Mouse (Mus musculus): Measurements from ENCODE around the gene Inpp4b.
A peak's percentile ranks its signal among the peaks of the same experiment; 100 is the strongest.

Inpp4b gene

DNA sequence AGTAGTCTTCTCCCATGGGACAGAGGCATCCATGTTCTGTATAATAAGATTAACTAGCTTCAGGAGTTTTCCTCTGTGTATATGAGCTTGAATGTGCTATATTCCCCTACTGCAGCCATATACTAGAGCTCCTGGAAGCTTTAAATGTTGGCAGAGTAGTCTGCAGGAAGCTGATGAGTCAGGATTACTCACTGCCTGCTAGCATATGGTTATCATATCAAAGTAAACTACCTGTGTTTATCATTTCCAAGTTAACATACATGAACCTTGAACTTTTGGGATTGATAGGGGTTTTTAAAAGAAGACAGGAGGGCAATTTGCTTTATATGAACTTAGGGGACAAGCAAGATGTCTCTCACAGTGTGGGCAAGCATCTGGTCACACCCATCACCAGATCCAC is 498.2 kb downstream of the Inpp4b start:
- no peak for DNase-seq (ENCODE audit: low spot score)

DNA sequence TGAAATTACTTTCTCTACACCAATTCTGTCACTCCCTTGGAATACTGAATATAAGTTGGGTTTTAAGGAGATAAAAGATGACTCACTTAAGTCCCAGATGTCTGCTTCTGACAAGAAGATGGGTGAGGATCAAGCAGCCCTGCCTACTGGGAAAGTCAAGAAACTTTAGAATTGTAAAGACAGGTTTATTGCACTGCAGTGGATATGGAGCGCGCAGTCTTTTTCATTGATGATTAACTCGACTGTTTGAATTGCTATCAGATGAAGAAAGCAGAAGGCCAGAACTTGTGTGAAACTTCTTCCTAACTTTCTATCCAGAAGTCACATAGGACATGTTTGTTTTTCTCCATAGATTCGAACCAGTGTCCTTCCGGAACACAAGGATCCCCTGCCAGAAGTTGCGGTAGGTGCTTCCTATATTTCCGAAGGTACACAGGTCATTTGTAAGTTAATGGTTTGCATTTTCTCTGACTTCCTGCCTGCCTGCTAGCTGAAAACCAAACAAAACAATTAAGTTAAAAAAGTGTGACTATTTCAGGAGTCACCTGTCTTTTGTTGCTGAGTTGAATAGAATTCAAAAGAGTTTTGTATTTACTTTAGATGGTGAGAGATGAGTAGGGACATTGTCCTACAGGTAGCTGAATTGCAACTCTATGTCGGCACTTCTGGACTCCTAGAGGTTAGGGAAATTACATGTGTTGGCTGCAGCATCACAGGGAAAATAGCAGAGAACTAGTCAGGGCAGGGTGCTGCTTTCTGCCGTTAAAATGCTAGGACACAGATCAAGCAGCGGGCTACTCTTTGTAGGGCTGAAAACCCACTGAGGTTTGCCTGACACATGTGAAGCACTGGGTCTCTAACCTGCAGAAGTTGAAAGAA is 502.0 kb downstream of the Inpp4b start:
- no peak for DNase-seq (ENCODE audit: low spot score)

GRCm38 (mm10) chr8:81847929-81848328 is 505.6 kb downstream of the Inpp4b start:
- DNase-seq (ENCODE audit: low spot score) = no peak

DNA sequence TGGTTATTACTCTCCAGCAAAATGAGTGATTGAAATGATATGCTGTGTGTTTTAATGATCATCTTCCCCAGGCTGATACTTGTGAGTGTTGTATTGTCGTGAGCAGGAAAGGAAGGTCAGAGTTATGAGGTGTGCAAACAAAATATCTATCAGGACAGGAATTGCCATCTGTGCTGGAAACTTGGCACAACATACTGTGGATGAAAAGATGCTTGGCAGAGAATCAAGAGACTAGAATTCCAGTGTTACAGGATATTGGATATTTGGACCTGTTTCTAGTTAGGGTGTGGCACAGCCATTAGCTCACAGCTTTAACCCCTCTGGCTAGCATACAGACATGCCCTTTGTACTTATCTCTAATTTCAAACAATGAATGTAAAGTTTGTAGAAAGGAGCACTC is 507.6 kb downstream of the Inpp4b start:
- no peak for DNase-seq (ENCODE audit: low spot score)

DNA sequence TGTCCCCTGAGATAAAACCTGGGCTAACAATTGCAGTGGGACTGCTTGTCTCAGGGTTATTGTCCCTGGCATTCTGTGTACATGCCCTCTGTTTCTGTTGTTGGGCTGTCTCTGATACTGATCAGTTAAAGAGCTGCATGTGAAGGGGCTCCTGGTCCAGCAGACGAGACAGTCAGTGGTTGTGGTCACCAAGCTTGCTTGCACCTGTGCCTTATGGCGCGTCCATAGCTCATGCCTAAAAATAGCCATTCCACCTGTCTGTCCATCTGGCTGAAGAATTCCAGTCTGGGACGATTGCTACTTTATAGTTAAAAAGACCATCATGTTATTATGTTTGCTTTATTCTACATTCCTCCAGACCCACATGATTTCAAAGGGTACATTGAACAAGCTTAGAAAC is 510.8 kb downstream of the Inpp4b start:
- DNase-seq (ENCODE audit: low spot score) = no peak

DNA sequence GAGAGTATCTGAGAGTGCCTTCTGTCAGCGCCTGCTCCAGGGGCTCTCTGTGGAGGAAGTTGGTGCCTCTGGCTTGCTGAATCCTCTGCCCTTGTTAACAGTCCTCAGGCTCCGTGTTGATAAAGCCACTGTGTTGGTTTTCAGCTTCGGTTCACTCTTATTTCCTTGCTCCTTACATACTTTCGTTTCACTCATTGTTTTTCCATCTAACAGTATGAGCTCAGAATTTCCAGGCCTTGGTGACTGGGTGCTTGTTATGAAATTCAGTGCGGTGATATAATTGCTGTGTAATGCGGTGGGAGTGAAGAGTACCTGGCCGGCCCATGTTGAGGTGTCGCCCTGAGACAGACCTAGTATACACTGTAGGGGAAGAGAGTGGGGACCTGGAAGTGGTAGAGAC is 512.2 kb downstream of the Inpp4b start:
- peak; percentile 23 for DNase-seq (ENCODE audit: low spot score)

DNA sequence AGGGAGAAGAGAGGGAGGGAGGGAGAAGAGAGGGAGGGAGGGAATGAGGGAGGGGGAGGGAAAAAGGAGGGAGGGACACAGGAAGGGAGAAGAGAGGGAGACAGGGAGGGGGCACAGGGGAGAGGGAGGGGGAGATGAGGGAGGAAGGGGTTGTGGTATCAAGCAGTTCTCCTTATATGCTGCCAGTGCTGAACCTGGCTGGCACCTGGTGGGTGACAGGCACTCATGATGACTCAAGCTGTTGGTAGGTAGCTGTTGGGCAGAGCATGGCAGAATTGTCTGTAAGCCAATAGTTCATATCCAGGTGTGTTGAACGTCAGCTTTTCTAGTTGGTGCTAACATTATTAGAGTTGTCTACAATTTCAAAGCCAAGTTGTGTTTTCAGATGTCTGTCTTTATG is 512.7 kb downstream of the Inpp4b start:
- DNase-seq (ENCODE audit: low spot score) = peak; percentile 7

- no peak for DNase-seq (ENCODE audit: low spot score)
These were observed 513.8 kb downstream of the Inpp4b start for GRCm38 (mm10) chr8:81856120-81856519.

DNA sequence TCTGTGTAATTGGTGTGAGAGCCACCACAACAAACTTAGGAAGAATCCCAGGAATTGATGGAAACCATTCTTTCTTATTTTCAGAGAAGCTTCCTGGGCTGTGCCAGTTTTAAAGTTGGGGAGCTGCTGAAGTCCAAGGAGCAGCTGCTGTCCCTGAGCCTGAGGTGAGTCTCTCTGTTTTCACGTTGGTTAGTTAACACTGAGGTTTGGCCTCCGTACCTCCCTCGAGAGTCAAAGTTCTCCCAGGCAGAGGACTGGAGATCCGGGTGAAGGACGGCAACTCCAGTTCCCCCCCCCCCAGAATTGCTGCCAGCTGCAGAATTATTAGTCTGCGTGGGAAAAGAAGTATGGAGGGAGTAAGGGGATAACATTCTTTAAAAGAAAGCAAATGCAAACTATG is 514.3 kb downstream of the Inpp4b start:
- no peak for DNase-seq (ENCODE audit: low spot score)

- DNase-seq (ENCODE audit: low spot score) = no peak
These were observed 516.0 kb downstream of the Inpp4b start for GRCm38 (mm10) chr8:81858393-81858792.

DNA sequence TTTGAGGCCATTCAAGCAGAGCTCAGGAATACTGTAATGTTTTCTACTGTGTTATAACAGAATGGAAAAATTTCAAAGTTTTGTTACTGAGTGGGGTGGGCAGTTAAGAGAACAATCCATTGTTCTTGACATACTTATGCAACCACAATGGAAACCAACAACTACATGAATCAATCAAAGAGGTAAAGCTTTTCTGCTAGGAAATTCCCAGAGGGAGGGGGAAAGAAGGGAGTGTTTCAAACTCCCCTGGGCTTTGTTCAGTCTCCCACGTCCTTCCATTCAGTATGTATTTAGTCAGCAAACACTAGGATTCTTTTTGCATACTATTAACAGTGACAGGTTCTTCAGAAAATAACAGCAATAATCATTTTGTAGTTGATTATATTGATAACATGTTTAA is 517.4 kb downstream of the Inpp4b start:
- DNase-seq (ENCODE audit: low spot score) = no peak

DNA sequence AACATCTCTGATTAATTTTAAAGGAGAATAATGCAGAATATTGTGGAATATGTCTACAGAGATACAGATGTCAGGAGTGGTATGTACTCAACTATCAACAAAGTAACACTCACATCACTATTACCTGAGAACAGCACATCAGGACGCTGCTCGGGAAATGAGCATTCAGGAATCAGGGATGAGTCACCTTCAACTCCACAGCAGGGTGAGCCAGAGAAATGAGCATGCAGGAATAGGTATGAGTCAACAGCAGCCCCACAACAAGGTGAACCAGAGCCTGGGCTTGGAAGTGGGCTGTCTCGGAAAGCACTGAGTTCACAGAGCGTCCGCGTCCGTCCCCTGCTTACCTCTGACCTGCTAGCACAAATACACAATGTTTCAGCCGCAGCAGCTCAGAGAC is 519.0 kb downstream of the Inpp4b start:
- no peak for DNase-seq (ENCODE audit: low spot score)

GRCm38 (mm10) chr8:81862738-81863137 is 520.4 kb downstream of the Inpp4b start:
- no peak for DNase-seq (ENCODE audit: low spot score)

DNA sequence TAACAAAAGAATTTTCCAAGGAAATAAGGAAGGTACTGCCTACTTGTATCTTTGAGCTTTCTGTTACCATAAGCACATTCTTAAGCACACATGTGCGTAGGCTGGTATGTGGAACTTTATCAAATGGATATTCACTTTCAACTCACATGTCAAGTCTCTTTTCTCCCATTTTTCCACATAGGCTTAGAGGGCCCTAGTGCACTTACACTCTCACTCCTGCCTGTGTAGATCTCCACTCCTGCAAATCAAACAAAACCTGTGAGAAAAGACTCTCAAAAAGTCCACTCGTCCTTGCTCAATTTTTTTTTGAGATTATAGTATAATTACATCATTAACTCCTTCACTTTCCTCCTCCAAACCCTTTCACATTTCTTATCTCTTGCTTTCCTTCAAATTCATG is 522.0 kb downstream of the Inpp4b start:
- DNase-seq (ENCODE audit: low spot score) = no peak

DNA sequence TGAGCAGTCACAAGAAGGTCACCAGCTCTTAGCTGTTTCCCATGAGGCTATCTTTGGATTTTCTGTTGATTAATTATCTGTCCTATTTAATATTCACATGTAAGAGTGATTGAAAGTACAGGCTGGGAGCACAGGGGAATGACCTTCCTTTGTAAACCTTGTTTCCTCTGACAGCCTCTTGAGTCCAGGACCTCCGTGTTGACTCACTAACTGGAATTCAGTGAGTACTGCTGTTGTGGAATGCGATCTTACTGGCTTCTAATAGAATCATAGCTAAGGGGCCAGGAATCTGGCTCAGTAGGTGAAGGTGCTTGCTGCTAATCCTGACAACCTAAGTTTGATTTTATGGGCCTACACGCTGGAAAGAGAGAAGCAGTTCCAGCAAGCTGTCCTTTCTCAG is 523.3 kb downstream of the Inpp4b start:
- DNase-seq (ENCODE audit: low spot score) = no peak

- DNase-seq (ENCODE audit: low spot score) = no peak
These were observed 524.7 kb downstream of the Inpp4b start for GRCm38 (mm10) chr8:81867020-81867419.

GRCm38 (mm10) chr8:81870466-81870865 is 528.1 kb downstream of the Inpp4b start:
- no peak for DNase-seq (ENCODE audit: low spot score)

DNA sequence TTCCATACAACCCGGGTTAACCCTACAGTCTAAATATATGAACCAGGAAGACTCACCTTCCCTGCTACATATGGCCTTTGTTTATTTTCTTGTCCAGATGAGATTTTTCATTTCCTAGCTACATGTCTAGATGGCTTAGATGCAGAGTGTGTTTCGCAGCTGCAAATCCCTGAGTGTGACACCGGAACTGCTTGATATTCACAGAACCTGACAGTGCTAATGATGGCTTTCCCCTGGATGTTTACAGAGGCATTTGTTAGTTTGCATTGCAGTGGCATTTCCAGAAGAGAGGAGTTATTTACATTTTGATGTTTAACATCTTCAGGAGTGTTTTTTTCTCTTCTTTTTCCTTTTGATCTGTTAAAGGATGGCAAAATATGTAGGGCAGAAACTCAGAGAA is 537.7 kb downstream of the Inpp4b start:
- no peak for DNase-seq (ENCODE audit: low spot score)

DNA sequence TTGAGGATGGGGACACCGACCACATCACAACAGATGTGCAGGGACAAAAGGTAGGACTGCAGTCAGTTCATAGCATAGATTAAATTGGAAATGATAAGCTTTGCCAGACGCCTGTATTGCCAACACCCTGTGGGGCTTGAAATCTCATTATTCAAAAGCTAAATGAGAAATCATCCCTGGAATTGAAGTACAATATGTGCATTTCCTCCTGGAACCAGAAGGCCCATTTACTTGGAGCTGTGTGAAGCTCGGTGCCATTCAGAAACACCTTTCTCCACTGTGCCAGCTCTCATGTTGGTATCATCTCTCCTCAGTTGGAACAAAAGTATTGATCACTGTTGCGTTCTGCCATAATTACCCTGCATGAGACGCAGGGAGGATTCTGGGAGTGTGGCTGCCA is 541.8 kb downstream of the Inpp4b start:
- no peak for DNase-seq (ENCODE audit: low spot score)

DNA sequence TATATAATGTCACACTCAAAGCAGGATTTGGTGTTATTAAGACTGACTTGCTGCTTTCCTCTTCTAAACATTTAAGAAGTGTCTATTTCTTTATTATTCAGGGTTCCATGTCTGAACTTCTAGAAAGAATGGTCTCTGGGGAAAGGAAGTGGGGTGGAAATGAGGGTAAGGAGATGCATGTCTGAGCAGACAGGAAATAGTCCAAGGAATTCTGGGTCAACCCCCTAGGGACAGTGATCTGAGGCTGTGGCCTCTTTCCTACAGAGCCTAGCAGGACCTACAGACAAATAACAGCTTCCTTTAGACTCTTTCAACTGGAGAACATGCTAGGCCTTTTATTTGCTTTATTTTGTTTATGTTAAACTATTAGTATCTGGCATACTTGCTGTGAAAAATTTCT is 546.5 kb downstream of the Inpp4b start:
- DNase-seq (ENCODE audit: low spot score) = no peak

DNA sequence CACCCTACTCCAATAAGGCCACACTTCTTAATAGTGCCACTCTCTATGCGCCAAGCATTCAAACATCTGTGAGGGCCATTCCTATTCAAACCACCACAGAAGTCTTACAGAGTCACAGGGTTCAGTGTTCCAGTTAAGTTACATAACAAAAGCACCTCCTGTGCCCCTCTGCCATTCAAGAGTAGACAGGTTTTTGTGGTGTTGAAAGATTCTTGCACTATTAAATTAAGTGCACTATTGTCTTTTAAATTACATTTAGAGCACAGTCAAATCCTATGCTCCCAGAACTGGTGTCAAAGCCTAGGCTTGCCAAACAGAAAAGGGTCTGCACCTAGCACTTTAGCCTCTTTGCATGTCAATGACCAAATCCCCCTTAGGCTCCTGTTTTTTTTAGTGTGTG is 550.9 kb downstream of the Inpp4b start:
- no peak for DNase-seq (ENCODE audit: low spot score)

DNA sequence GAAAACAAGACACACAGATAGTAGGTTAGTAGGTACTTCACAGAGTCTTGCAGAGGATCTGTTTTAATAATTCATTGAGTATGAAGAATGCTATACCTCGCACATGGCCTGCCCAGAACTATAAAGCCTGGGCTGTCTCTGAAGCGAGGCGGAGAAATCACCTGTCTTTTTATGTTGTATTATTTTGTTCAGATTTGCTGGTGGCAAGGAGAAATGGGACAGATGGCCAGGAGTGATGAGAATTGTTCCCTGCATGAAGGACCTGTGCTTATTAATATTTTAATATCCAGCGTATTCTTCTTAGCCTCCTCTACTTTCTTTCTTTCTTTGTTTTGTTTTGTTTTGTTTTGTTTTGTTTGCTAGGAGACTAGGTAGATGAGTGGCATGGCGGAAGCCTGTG is 604.5 kb downstream of the Inpp4b start:
- no peak for DNase-seq (ENCODE audit: low spot score)

DNA sequence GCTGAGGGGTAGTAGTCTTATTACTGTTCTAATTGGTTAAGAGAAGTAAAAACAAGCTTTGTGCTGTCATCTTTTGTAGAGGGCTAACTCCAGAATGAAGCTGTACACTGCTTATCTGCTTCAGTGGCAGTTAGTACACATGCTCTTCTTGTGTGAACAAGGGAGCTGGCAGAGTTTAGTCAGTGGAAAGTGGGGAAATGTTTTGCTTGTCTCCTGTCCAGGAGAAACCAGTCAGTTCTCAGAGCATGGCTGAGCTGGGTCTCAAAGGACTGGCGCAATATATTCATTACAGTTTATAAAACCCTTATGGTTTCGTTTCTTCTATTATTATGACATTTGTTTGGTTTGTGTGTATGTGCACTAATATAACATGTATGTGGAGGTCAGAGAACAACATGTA is 610.7 kb downstream of the Inpp4b start:
- DNase-seq (ENCODE audit: low spot score) = no peak

DNA sequence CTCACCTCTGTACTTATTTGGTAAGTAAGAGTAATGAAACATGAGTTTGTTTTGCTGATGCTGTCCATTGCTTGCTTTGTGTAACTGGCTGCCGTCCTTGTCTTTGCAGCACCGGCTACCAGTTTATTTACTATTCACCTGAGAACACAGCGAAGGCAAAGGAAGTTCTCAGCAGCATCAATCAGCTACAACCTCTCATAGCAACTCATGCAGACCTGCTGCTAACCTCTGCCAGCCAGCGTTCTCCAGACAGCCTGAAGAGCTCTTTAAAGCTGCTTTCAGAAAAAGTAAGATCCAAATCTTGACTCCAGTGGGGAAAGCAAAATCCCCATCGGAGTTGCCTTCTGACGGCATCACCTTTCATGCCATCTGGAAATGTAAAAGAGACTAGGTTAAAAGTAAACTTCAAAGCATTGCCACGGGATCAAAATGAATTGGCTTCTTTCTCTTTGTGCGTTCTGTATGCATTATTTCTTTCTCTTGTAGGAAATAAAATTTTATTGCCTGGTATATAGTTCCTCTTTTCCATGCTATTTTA is 642.8 kb downstream of the Inpp4b start:
- no peak for DNase-seq (ENCODE audit: low spot score)

Measured in T-cell, adult 2 months (primary cell).